Mouse (Mus musculus) limb, embryonic 12.5 days (tissue): ENCODE measurements around the gene Ccdc148. TPM values are rescaled to one million over a fixed set of nuclear protein-coding genes. Genes with fewer than 3 reads are reported as not detected.

Experiments used
- ATAC-seq: fragments of 200-750 bp; cut with Nextera tagmentation; 2 replicates; pipeline ENCODE4 v1.8.0; 2017; ENCODE audit warnings: low read depth, moderate TSS enrichment; ENCODE audit not compliant: insufficient number of reproducible peaks, insufficient read depth, low FRiP score, low TSS enrichment
- H3K27ac ChIP-seq: fragments of 300-500 bp; sonication (generic); 2 replicates; pipeline ENCODE4 v1.5.1; 2016; ENCODE audit warnings: mild to moderate bottlenecking, moderate library complexity
- H3K27me3 ChIP-seq: fragments of 300-500 bp; sonication (generic); 2 replicates; pipeline ENCODE4 v1.6.1; 2016; ENCODE audit warnings: mild to moderate bottlenecking, moderate library complexity
- H3K36me3 ChIP-seq: fragments of 300-500 bp; sonication (generic); 2 replicates; pipeline ENCODE4 v1.6.1; 2016; ENCODE audit warnings: mild to moderate bottlenecking, moderate library complexity
- H3K4me1 ChIP-seq: fragments of 300-500 bp; sonication (generic); replicated peaks from 2 replicates; pipeline ENCODE4 v1.6.1; 2016
- H3K4me2 ChIP-seq: fragments of 300-500 bp; sonication (generic); 2 replicates; pipeline ENCODE4 v1.6.1; 2016; ENCODE audit warnings: mild to moderate bottlenecking, moderate library complexity
- H3K4me3 ChIP-seq: fragments of 300-500 bp; sonication (generic); replicated peaks from 2 replicates; pipeline ENCODE4 v1.5.1; 2016; ENCODE audit warnings: mild to moderate bottlenecking
- H3K9ac ChIP-seq: fragments of 300-500 bp; sonication (generic); replicated peaks from 2 replicates; pipeline ENCODE4 v1.6.1; 2016; ENCODE audit warnings: mild to moderate bottlenecking, moderate library complexity
- H3K9me3 ChIP-seq: fragments of 300-500 bp; sonication (generic); 2 replicates; pipeline ENCODE4 v1.6.1; 2016; ENCODE audit warnings: mild to moderate bottlenecking, moderate library complexity
- WGBS: fragments of 180-500 bp; shearing (Covaris S2); methylation state at CpG from one replicate; pipeline ENCODE4 v1.1.7; 2016; 5-methylcytosine and 5-hydroxymethylcytosine counted together
- polyA plus RNA-seq: library from polyadenylated mRNA; unstranded; fragments of >200 nt; fragmentation: Nextera tagmentation; extraction: Ambion mirVana; gene quantifications from 2 replicates; pipeline ENCODE4 v1.2.1, GENCODE M21; 2016

Gene Ccdc148
- polyA plus RNA-seq = 0.63 and 0.69 TPM in 2 replicates

DNA sequence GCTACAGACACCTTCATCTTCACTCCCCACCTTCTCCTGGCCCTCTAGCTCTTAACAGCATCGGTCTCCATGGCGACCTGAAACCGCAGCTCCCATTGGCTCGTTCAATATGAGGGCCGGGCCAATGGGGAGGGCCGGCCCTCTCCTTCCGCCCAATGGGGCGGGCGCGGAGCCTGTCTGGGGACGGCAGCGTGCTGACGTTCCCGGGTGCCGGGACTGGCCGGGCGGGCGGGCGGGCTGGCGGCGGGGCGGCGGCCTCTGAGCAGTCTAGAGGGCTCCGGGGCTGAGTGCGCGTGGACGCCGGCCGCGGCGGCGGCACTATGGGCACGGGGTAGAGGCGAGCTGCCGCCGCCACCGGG lies at the start of gene Ccdc148, which contains the start of gene Pkp4:
Gene Ccdc148 (minus strand): TSS at position 79 of the 359 bp plus-strand sequence.
Gene Pkp4 (plus strand): TSS at position 246 of the 359 bp plus-strand sequence.
- Histone ChIP-seq H3K36me3 (no peaks in the 10 kb centered on the region), H3K9me3 (no peaks in the 10 kb centered on the region), H3K9ac (peak within 1 kb of the TSS; percentile 82), H3K27ac (peak within 1 kb of the TSS; percentile 82), H3K4me3 (peak within 1 kb of the TSS; percentile 90), H3K4me1 (peaks cover 10% of the 10 kb centered on the region), H3K27me3 (no peaks in the 10 kb centered on the region), H3K4me2 (peak within 1 kb of the TSS; percentile 79)
- WGBS = under 1% methylated on average over 35 of the region's 37 CpGs
- ATAC-seq = peak; percentile 97

DNA sequence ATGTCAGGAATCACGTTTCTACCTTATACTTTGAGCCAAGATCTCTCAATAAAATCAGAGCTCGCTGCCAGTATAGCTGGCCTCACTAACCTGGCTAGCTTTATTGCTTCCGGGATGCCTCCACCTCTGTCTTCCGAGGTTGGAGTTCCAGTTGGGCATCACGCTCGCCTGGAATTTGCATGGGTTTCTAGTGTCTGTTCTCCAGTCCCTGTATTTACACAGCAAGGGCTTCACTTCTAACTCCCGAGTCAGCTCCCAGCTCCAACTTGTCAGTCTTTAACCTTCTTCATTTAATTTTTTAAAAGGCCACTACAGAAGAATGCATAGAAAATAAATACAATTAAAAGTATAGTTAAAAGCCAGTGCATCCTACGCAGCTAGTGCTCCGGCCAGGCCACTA lies 47.8 kb upstream of the Ccdc148 start:
- no peak overlapping the region for H3K9ac ChIP-seq
- no peaks in the 10 kb centered on the region for H3K36me3 ChIP-seq
- no peaks in the 10 kb centered on the region for H3K9me3 ChIP-seq
- no peak overlapping the region for H3K27ac ChIP-seq
- 77% methylated on average over 9 of the region's 9 CpGs for WGBS
- peaks cover 9% of the 10 kb centered on the region for H3K4me1 ChIP-seq
- H3K4me3 ChIP-seq = no peak overlapping the region
- no peak overlapping the region for H3K4me2 ChIP-seq
- no peaks in the 10 kb centered on the region for H3K27me3 ChIP-seq
- ATAC-seq = no peak

- H3K27me3 ChIP-seq = no peaks in the 10 kb centered on the region
- no peak overlapping the region for H3K4me2 ChIP-seq
- no peak overlapping the region for H3K4me3 ChIP-seq
- no peak overlapping the region for H3K9ac ChIP-seq
- no peaks in the 10 kb centered on the region for H3K9me3 ChIP-seq
- H3K27ac ChIP-seq = no peak overlapping the region
- no peaks in the 10 kb centered on the region for H3K36me3 ChIP-seq
- WGBS = 73% methylated on average over 5 of the region's 5 CpGs
- peaks cover 15% of the 10 kb centered on the region for H3K4me1 ChIP-seq
- no peak for ATAC-seq
These were observed 47.2 kb upstream of the Ccdc148 start for GRCm38 (mm10) chr2:59207725-59208124.

DNA sequence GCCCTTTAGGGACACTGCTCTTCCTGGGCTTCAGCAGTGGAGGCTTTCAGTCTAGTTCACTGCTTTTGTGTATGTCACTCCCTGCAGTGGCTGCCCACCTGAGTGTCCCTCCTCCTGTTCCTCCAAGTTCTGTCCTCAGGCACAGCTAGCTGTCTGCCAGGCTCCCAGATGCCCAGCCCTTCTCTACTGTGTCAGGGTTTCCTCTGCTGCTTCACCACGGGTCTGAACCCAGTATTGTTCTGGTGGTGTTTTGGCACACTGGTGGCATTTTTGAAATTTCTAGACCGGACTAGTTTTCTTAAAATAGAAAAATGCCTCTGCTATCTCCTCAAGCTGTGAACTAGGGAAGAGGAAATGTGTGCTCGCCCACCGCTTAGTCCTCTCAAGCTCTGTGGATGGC lies 46.8 kb upstream of the Ccdc148 start:
- WGBS = 81% methylated on average over 4 of the region's 4 CpGs
- peaks cover 15% of the 10 kb centered on the region for H3K4me1 ChIP-seq
- H3K4me3 ChIP-seq = no peak overlapping the region
- no peak overlapping the region for H3K4me2 ChIP-seq
- H3K36me3 ChIP-seq = no peaks in the 10 kb centered on the region
- no peak for ATAC-seq
- H3K9ac ChIP-seq = no peak overlapping the region
- H3K9me3 ChIP-seq = no peaks in the 10 kb centered on the region
- H3K27me3 ChIP-seq = no peaks in the 10 kb centered on the region
- no peak overlapping the region for H3K27ac ChIP-seq

- Histone ChIP-seq H3K27me3 (no peaks in the 10 kb centered on the region), H3K4me2 (no peak overlapping the region), H3K4me3 (no peak overlapping the region), H3K36me3 (no peaks in the 10 kb centered on the region), H3K9me3 (no peaks in the 10 kb centered on the region), H3K27ac (no peak overlapping the region), H3K4me1 (peaks cover 15% of the 10 kb centered on the region), H3K9ac (no peak overlapping the region)
- WGBS = 89% methylated on average over 2 of the region's 2 CpGs
- ATAC-seq = no peak
These were observed 45.7 kb upstream of the Ccdc148 start for GRCm38 (mm10) chr2:59206190-59206589.

GRCm38 (mm10) chr2:59205092-59205491 lies 44.6 kb upstream of the Ccdc148 start:
- 91% methylated on average over 9 of the region's 9 CpGs for WGBS
- no peaks in the 10 kb centered on the region for H3K9me3 ChIP-seq

GRCm38 (mm10) chr2:59203627-59204425 lies 43.3 kb upstream of the Ccdc148 start:
- Histone ChIP-seq H3K27ac (no peak overlapping the region), H3K36me3 (no peaks in the 10 kb centered on the region), H3K4me2 (no peak overlapping the region), H3K27me3 (no peaks in the 10 kb centered on the region), H3K9me3 (no peaks in the 10 kb centered on the region), H3K4me3 (no peak overlapping the region), H3K9ac (no peak overlapping the region), H3K4me1 (peaks cover 21% of the 10 kb centered on the region)
- ATAC-seq = no peak
- WGBS = 41% methylated on average over 3 of the region's 3 CpGs

More at GRCm38 (mm10) chr2:59205092-59205491, 44.6 kb upstream of the Ccdc148 start:
- Histone ChIP-seq H3K27ac (no peak overlapping the region), H3K36me3 (no peaks in the 10 kb centered on the region), H3K4me3 (no peak overlapping the region), H3K9ac (no peak overlapping the region), H3K4me2 (no peak overlapping the region), H3K4me1 (peaks cover 21% of the 10 kb centered on the region), H3K27me3 (no peaks in the 10 kb centered on the region)
- ATAC-seq = no peak

DNA sequence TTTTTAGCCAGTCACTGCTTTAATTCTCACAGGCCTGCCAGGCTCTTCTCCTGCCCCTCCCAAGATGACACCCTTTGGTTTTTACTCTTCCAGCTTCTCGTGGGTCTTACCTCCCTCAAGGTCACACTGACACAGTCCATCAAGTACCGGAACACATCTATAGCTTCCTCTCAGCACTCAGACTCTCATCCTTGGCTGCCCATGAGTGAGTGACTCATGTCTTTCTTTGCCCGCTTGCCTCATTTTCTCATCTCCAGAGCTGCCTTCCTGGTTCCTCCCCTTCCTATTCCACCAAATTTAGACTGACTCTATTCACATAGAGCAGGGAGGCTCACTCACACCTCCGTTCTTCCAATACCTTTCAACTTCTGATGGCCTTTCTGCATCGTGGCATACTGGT lies 42.4 kb upstream of the Ccdc148 start:
- no peak for ATAC-seq
- Histone ChIP-seq H3K27ac (no peak overlapping the region), H3K36me3 (no peaks in the 10 kb centered on the region), H3K9me3 (no peaks in the 10 kb centered on the region), H3K4me2 (no peak overlapping the region), H3K4me1 (peaks cover 21% of the 10 kb centered on the region), H3K27me3 (no peaks in the 10 kb centered on the region), H3K4me3 (no peak overlapping the region), H3K9ac (no peak overlapping the region)
- WGBS = 76% methylated on average over 5 of the region's 5 CpGs

DNA sequence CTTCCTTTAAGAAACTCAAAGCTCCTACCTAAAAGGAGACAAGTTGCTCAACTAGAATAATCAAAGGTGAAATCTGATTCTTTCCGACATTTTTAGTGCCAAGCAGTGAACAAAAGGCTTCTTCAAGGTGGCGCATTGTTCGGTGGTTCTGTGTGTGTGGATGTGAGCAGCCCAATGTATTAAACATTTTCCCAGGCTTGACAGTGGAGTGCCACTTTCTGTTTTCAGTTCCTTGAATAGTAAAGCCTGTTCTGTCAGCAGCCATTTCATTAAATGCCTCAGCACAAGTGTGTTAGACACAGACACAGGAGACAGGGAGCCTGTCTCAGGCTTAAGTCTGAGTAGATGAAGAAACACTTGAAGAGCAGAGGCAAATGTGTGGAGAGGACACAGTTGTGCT lies 40.0 kb upstream of the Ccdc148 start:
- WGBS = 72% methylated on average over 3 of the region's 3 CpGs
- H3K4me2 ChIP-seq = no peak overlapping the region
- no peaks in the 10 kb centered on the region for H3K9me3 ChIP-seq
- 0 out of 2 replicates have a peak overlapping the region, but pooled peaks have one; percentile 41 for H3K27ac ChIP-seq
- no peaks in the 10 kb centered on the region for H3K27me3 ChIP-seq
- no peak for ATAC-seq
- H3K4me1 ChIP-seq = peaks cover 21% of the 10 kb centered on the region
- no peaks in the 10 kb centered on the region for H3K36me3 ChIP-seq
- no peak overlapping the region for H3K9ac ChIP-seq
- no peak overlapping the region for H3K4me3 ChIP-seq

DNA sequence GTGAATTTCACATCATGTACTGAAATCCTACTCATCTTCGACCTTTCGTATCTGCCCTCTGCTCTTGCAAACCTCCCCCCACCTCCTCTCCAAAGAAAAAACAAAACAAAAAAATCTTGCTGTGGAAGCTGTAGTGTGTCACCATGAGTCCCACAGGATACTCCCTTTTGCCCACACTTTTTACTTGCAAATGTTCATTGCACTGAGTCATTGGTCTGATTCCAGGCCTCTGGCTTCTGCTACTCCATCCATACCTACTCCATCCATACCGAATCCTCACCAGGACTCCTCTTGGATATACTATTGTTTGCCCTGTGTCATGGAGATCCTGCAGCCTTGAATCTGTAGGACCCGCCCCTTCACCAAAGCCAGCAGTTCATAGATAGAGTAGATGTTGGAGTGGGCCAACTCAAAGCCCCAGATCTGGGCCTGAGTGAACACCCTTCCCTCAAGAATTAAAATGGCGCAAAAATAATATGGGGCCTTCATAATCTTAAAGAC lies 39.0 kb upstream of the Ccdc148 start:
- Histone ChIP-seq H3K36me3 (no peaks in the 10 kb centered on the region), H3K27me3 (no peaks in the 10 kb centered on the region), H3K4me1 (peaks cover 17% of the 10 kb centered on the region), H3K27ac (no peak overlapping the region), H3K4me3 (no peak overlapping the region), H3K4me2 (no peak overlapping the region), H3K9me3 (no peaks in the 10 kb centered on the region), H3K9ac (no peak overlapping the region)
- no peak for ATAC-seq
- WGBS = 95% methylated on average over 5 of the region's 5 CpGs

- H3K4me2 ChIP-seq = no peak overlapping the region
- 88% methylated on average over 4 of the region's 4 CpGs for WGBS
- no peak for ATAC-seq
- peaks cover 9% of the 10 kb centered on the region for H3K4me1 ChIP-seq
- H3K27ac ChIP-seq = no peak overlapping the region
- no peaks in the 10 kb centered on the region for H3K27me3 ChIP-seq
- no peaks in the 10 kb centered on the region for H3K9me3 ChIP-seq
- H3K9ac ChIP-seq = no peak overlapping the region
- no peaks in the 10 kb centered on the region for H3K36me3 ChIP-seq
- no peak overlapping the region for H3K4me3 ChIP-seq
These were observed 36.7 kb upstream of the Ccdc148 start for GRCm38 (mm10) chr2:59197156-59197555.
